Mouse (Mus musculus): ENCODE results near the gene Hrc.
A peak's percentile ranks its signal among the peaks of the same experiment; 100 is the strongest.

Hrc gene

GRCm38 (mm10) chr7:45335056-45335455, at the start of gene Hrc:
Hrc (plus strand) TSS chr7:45335290.
- DNase-seq (ENCODE audit: low spot score): no peak

- DNase-seq (ENCODE audit: low spot score): no peak
Measured at GRCm38 (mm10) chr7:45286486-45286885, 48.6 kb upstream of the Hrc start.

GRCm38 (mm10) chr7:45296626-45297025, 38.5 kb upstream of the Hrc start:
- no peak for DNase-seq (ENCODE audit: low spot score)

GRCm38 (mm10) chr7:45297563-45297962, 37.5 kb upstream of the Hrc start:
- no peak for DNase-seq (ENCODE audit: low spot score)

- peak; percentile 79 for DNase-seq (ENCODE audit: low spot score)
Measured at GRCm38 (mm10) chr7:45299752-45300151, 35.3 kb upstream of the Hrc start.

- peak; percentile 74 for DNase-seq (ENCODE audit: low spot score)
Measured at GRCm38 (mm10) chr7:45300270-45300669, 34.8 kb upstream of the Hrc start.

GRCm38 (mm10) chr7:45302626-45303025, 32.5 kb upstream of the Hrc start:
- DNase-seq (ENCODE audit: low spot score): peak; percentile 39

- DNase-seq (ENCODE audit: low spot score): no peak
Measured at GRCm38 (mm10) chr7:45304869-45305268, 30.2 kb upstream of the Hrc start.

- DNase-seq (ENCODE audit: low spot score): peak; percentile 84
Measured at GRCm38 (mm10) chr7:45305275-45305674, 29.8 kb upstream of the Hrc start.

GRCm38 (mm10) chr7:45308551-45309240, 26.4 kb upstream of the Hrc start:
- DNase-seq (ENCODE audit: low spot score): no peak

GRCm38 (mm10) chr7:45309455-45309854, 25.6 kb upstream of the Hrc start:
- DNase-seq (ENCODE audit: low spot score): peak; percentile 63

- no peak for DNase-seq (ENCODE audit: low spot score)
Measured at GRCm38 (mm10) chr7:45312023-45312422, 23.1 kb upstream of the Hrc start.

GRCm38 (mm10) chr7:45312686-45313453, 22.2 kb upstream of the Hrc start:
- DNase-seq (ENCODE audit: low spot score): no peak

- no peak for DNase-seq (ENCODE audit: low spot score)
Measured at GRCm38 (mm10) chr7:45313495-45313894, 21.6 kb upstream of the Hrc start.

GRCm38 (mm10) chr7:45315182-45315701, 19.8 kb upstream of the Hrc start:
- no peak for DNase-seq (ENCODE audit: low spot score)

- no peak for DNase-seq (ENCODE audit: low spot score)
Measured at GRCm38 (mm10) chr7:45316536-45316935, 18.6 kb upstream of the Hrc start.

GRCm38 (mm10) chr7:45322245-45322644, 12.8 kb upstream of the Hrc start:
- no peak for DNase-seq (ENCODE audit: low spot score)

GRCm38 (mm10) chr7:45323069-45323468, 12.0 kb upstream of the Hrc start:
- DNase-seq (ENCODE audit: low spot score): no peak

- no peak for DNase-seq (ENCODE audit: low spot score)
Measured at GRCm38 (mm10) chr7:45325800-45326199, 9.3 kb upstream of the Hrc start.

GRCm38 (mm10) chr7:45328841-45329475, 6.1 kb upstream of the Hrc start:
- no peak for DNase-seq (ENCODE audit: low spot score)

GRCm38 (mm10) chr7:45331502-45331901, 3.6 kb upstream of the Hrc start:
- DNase-seq (ENCODE audit: low spot score): no peak

- DNase-seq (ENCODE audit: low spot score): no peak
Measured at GRCm38 (mm10) chr7:45332685-45333425, 2.2 kb upstream of the Hrc start.
